Mouse (Mus musculus): ENCODE measurements at regions not wholly inside any gene's neighbourhood (a gene's known extent, or its start where the extent isn't known, plus 50 kb on each side); places are given as distances from the start of the nearest gene placed in this dataset.

- DNase-seq (ENCODE audit: low spot score in 2 of 2), result no peak
Observed at GRCm38 (mm10) chr11:45241671-45242070, 610.2 kb upstream of the Clint1 start.

- no peak for DNase-seq (ENCODE audit: low spot score in 2 of 2)
Observed at GRCm38 (mm10) chr11:45244796-45245195, 607.1 kb upstream of the Clint1 start.

- DNase-seq (ENCODE audit: low spot score in 2 of 2), result no peak
Observed at GRCm38 (mm10) chr11:45256019-45256418, 595.8 kb upstream of the Clint1 start.

DNA sequence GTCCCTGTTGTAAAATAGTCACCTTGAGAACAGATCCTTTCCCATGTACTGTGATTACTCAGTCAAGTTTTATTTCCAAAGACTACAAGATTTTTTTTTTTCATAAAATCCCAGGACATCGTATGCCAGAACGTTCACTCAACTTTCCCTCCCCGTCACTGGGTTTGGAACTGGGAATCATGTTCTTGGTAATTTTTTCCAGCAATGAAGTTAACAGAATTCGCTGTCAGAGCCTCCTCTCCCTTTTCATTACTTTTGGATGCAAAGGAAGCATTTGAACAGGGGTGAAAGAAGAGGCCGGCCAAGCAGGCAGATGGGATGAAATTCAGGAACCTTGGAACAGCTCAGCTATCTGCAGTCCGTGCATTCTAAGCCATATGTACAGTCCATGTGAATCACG is 589.7 kb upstream of the Clint1 start:
- DNase-seq (ENCODE audit: low spot score in 2 of 2), result no peak

DNA sequence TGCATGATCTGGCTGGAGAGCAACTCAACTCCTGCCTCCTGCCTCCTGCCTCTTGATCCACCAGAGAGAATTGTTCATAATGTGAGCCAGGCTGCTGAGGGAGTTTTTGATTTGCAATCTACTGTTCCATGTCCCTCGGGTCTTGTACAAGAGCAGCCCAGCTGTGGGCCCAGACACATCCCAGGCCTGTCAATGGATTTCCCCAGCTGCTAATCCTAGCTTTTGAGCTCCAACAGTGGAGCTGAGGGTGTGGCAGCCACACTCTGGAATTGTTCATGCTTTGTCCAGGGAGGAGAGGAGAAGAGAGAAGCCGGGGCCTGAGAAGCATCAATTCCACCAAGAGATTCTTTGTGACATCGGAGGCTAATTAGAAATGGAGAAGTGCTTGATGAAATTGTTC is 587.9 kb upstream of the Clint1 start:
- DNase-seq (ENCODE audit: low spot score in 2 of 2), result no peak

- DNase-seq (ENCODE audit: low spot score in 2 of 2), result no peak
Observed at GRCm38 (mm10) chr11:45265171-45265988, 586.5 kb upstream of the Clint1 start.

GRCm38 (mm10) chr11:45265989-45266302 is 585.9 kb upstream of the Clint1 start:
- DNase-seq (ENCODE audit: low spot score in 2 of 2), result no peak

DNA sequence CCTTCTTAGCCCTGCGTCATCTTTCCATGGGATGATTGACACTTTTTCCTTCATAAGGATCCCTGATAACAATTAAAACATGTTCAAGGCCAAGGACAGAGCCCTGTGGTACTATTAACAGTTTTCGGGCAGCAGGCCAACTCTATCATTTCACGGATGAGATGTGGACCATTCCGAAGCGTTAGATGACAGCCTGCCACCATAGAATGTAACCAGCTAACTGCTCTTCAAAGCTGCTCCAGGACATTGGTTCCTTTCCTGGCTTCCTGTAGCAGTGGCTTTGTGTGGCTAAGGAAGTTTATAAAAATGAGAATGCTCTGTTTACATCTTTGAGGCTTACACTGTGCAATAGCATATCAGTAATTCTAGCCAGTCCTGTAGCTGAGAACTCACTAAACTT is 582.6 kb upstream of the Clint1 start:
- no peak for DNase-seq (ENCODE audit: low spot score in 2 of 2)

DNA sequence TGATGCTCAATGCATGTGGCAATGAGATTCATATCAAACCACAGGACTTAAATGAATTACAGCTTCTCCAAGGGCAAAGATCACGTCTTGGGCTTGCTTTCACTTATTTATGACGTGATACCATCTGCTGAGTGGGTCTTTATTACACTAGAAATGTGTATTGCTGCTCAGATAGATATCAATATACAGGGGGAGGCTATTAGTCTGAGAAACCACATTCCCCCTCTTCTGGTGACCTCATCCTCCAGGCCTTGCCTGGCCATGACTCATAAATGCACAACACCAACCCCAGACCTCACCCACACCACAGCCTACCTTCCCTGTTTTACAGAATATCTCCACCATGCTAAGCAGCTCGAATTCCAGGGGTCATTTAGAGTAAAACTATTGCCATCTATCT is 580.6 kb upstream of the Clint1 start:
- DNase-seq (ENCODE audit: low spot score in 2 of 2), result no peak

DNA sequence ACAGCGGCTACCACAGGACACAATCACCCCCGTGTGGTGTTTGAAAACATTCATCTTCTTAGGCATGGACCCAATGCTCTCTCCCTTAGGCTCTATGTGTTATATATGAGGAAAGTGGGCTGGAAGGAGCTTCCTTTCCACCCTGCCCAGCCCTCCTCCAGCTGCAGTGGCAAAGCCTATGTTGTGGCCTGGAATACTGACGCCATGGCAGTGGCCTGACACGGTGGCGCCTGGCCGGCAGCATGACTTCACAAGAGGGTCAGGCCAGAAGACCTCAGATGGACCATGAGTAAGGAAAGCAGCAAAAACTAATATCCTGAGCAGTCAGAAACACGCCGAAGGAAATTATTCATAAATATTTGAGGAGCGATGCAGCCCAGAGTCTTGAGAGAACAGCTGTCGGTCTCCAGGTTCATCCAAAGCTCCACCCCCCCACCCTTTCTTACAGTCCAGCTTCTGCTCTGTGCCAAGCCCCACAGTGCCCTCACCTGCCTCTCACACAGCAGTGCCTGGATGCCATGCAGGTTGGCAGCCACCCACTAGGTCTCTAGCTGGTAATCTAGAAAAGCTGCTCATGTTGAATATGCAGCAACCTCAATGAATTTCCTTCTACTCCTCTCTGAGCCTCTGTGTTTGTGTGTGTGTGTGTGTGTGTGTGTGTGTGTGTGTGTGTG is 577.3 kb upstream of the Clint1 start:
- no peak for DNase-seq (ENCODE audit: low spot score in 2 of 2)

DNA sequence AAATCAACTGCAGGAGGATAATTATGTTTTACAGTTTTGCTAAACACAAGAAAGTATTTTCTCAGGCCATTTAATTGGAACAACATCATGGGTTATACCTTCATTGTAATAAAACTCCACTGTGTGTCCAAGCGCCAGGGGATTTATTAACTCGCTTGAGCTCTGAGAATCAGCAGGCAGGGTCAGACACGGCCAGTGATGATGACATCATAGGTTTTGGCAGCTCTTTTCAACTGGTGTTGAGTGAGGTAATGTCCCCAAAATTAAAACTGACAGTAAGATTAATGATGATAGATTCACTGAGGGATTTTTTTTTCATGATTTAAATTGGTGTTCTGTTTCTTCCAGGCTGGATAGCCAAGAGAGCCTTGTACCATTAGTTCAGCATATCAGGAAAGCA is 576.7 kb upstream of the Clint1 start:
- DNase-seq (ENCODE audit: low spot score in 2 of 2), result no peak

DNA sequence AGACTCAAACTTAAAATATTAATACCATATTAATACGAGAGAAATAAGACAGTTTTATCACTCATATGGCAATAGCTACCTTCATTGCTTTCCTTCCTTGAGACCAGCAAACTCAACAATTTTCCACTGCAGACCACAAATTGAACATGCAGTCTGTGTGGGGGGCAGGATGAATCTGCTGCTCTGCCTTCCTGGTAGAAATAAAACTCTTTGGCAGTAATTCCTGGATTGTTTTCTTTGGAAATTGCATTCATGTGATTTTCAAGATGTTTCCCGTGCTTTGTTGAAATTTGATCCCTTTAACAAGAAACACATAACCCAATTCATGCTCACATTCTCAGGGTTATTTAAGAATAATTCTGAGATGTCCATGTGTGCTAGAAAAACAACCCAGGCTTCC is 555.1 kb upstream of the Clint1 start:
- DNase-seq (ENCODE audit: low spot score in 2 of 2), result no peak

DNA sequence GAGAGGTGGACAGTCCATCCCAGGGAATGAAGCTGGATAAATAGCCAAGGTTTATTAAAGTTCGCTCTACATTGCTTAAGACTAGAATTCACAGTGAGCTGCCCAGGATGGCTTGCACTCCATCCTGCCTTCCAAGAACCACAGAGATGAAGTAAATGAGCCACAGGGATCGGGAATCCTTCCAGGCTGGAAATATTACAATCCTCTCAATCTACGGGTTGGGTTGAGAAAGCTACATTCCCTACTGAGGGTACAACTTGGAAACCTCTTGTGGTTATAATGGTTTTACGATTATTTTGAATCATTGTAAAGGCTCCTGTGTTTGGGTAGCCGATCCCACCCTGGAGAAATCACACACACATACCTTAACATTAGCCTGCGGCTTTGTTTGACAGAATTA is 539.9 kb upstream of the Clint1 start:
- DNase-seq (ENCODE audit: low spot score in 2 of 2), result no peak

GRCm38 (mm10) chr11:45323766-45324165 is 528.1 kb upstream of the Clint1 start:
- peak; percentile 67 to 70 for DNase-seq (ENCODE audit: low spot score in 2 of 2)

GRCm38 (mm10) chr11:45330319-45330718 is 521.5 kb upstream of the Clint1 start:
- no peak for DNase-seq (ENCODE audit: low spot score in 2 of 2)

DNA sequence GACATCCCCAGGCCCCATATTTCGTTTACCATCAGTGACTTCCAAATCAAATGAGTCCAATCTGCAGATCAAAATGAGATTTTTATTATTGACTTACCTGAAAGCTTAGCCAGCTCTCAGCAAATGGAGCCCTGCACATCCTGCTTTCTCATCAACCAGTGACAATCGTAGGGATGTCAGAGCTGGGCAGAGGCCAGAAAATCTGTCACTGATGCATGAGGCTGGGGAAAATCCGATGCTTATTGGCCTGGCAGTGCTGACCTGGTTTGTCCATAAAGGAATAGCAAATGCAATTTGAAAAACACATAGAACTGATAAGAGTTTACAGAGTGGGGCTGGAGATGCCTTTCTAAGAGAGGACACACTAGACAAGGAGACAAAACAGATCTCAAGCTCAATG is 518.1 kb upstream of the Clint1 start:
- no peak for DNase-seq (ENCODE audit: low spot score in 2 of 2)

DNA sequence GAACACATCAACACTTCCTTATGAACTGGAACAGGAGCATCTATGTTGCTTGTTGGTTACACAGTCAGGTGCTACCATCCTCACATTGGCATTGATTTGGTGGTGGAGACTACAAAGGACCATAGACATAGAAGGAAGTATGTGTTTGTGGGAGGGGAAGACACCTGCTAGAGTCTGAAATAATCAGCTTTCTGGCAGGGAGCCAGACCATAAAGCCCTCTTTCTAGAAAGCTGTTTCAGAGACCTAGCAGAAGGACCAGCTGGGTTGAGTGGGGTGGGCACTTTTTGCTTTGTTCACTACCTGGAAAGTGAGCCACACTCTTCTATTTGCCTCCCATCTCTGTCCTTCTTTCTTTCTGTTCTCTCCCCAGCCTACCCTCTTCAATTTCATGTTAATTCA is 502.5 kb upstream of the Clint1 start:
- DNase-seq (ENCODE audit: low spot score in 2 of 2), result peak; percentile 53 to 61

- peak; percentile 31 to 43 for DNase-seq (ENCODE audit: low spot score in 2 of 2)
Observed at GRCm38 (mm10) chr11:45365343-45365742, 486.5 kb upstream of the Clint1 start.

GRCm38 (mm10) chr11:45389243-45390146 is 462.4 kb upstream of the Clint1 start:
- no peak for DNase-seq (ENCODE audit: low spot score in 2 of 2)

GRCm38 (mm10) chr11:45396009-45396408 is 455.8 kb upstream of the Clint1 start:
- DNase-seq (ENCODE audit: low spot score in 2 of 2), result no peak

DNA sequence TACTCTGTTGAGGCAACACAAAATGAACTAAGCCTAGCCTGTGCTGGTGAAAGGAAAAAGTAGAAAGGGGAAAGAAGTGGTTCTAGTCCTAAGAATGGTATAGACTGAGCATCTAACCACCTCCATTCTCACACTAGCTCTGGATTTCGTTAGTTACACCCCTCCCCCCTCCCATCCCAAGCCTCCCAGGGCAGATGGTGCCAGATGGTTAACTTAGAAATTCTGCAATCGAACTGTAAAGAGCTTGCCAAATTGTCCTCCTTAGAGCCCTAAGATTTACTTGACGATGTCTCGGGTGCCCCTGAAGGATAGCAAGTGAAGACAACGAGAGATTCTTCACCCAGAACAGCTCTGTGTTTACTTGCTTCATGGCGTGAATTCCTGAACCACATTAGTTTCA is 453.7 kb upstream of the Clint1 start:
- no peak for DNase-seq (ENCODE audit: low spot score in 2 of 2)

DNA sequence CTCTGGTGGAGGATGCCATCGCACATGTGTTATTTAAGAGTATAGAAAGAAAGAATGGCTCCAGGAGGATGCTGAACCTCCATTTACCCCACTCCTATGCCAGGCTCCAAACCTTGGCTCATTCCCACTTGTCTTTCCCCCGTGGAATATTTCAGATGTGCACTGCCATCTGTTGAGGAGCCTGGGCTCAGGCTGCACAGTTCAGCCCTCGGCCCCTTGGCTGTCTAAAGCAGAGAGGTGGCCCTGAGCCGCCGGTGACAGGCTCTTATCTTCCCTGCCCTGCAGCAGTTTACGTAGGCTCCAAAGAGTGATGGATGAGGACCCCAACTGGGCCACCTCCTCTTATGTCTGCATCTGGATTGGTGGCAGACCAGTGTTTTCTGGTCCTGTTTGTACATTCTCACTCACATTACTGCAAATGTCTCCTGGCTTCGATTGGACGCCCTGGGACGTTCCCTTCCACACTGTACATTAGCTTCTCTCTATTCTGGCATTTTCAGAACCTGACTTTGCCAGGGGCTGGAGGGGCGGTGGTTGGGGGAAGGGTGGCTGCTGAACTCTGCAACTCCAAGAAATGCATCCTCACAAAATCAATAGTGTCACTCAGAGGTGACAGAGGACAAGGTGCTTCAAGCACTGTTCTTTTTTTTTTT is 447.3 kb upstream of the Clint1 start:
- no peak for DNase-seq (ENCODE audit: low spot score in 2 of 2)
